Mouse (Mus musculus): ENCODE results near the gene Gdap2. TPM values are rescaled to one million over a fixed set of nuclear protein-coding genes. Genes with fewer than 3 reads are reported as not detected.

Gdap2 gene
- polyA plus RNA-seq, 1 experiment from 2014 or later, result 39.2 TPM

DNA sequence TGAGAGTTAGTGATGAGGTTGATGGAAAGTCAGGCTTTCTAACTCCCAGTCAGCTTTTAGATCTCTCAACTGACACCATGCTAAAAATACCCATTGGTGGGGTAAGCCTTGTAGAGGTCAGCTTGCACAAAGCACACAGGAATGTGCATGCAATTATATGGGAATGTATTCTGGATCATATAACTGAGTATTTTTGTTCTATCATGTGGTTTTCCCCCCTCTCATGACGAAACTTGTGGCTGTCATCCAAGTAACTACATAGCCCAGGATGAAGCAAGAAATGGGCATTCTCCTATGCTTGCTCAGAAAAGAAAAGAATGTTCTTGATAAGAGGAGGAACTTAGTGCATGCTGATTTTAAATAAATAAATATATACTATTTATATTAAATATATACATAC lies 65.3 kb downstream of the Gdap2 start:
- no peak overlapping the region for H3K4me2 ChIP-seq
- 69% methylated on average over 1 of the region's 1 CpGs for WGBS
- DNase-seq (ENCODE audit: low spot score, missing footprints), result no peak

DNA sequence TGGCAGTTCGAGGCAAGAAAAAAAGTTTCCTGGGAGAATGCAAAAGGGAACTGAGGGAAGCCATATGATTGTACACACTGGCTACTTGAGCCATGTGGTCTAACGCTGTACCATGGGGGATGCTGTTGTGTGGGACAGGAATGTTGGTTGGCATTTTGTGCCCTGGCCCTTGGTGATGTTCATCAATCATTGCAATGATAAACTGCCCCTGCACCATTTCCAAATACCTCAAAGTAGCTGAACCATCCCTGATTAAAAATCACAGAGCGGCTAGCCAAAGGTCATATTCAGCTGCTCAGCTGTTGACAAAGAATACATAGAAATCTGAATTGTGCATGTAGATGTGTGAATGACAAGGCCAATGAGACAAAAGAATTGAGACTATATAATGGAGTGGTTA lies 66.8 kb downstream of the Gdap2 start:
- no peak for DNase-seq (ENCODE audit: low spot score, missing footprints)
- H3K9ac ChIP-seq (ENCODE audit: low read length), result no peak overlapping the region

More for the DNA sequence above, 65.3 kb downstream of the Gdap2 start:
- Histone ChIP-seq H3K4me3 (ENCODE audit: low read depth, low read length) (no peak overlapping the region), H3K27ac (ENCODE audit: low read depth, low read length) (no peak overlapping the region), H3K9me3 (ENCODE audit: control insufficient read depth, low read length) (no peaks in the 10 kb centered on the region), H3K9ac (ENCODE audit: low read length) (no peak overlapping the region), H3K36me3 (ENCODE audit: control insufficient read depth, insufficient read depth, low read length) (no peaks in the 10 kb centered on the region), H3K4me1 (ENCODE audit: control insufficient read depth, insufficient read depth, low read length) (no peaks in the 10 kb centered on the region), H3K27me3 (ENCODE audit: control insufficient read depth, insufficient read depth, low read length) (no peaks in the 10 kb centered on the region)
- ATAC-seq (ENCODE audit: low FRiP score), result no peak

DNA sequence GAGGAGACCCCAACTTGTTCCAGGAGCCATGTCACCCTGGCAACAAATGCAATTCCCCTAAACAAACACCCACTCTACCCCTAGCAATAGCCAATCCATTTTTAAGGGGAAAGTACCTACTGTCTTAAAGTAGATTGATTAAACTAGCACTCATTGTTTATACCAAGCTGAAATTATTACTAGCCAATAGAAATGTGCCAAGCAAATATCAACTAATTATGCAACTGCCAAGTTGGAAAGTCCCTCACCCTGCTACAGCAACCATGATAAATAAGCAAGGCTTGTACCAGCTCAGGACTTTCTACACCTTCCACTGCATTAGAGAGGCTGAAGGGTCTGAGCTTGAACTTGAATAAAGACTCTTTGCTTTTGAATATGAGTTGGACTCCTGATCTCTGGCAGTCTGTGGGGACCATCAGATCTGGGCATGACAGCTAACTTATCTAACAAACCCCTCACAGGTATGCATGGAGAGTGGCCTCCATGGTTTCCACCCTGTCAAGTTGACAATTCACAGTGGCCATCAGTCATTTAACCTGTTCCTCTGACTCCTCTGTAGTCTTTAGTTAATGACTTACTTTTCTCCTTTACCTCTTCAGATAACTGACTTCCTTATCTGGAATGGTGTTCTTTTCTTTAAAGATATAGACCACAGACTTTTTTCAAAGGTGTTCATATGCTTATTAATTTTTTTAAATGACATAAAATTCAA lies 74.7 kb downstream of the Gdap2 start:
- Histone ChIP-seq H3K36me3 (ENCODE audit: control insufficient read depth, insufficient read depth, low read length) (no peaks in the 10 kb centered on the region), H3K9me3 (ENCODE audit: control insufficient read depth, low read length) (no peaks in the 10 kb centered on the region), H3K27me3 (ENCODE audit: control insufficient read depth, insufficient read depth, low read length) (no peaks in the 10 kb centered on the region), H3K4me2 (no peak overlapping the region), H3K9ac (ENCODE audit: low read length) (no peak overlapping the region), H3K27ac (ENCODE audit: low read depth, low read length) (no peak overlapping the region), H3K4me1 (ENCODE audit: control insufficient read depth, insufficient read depth, low read length) (no peaks in the 10 kb centered on the region), H3K4me3 (ENCODE audit: low read depth, low read length) (no peak overlapping the region)
- no peak for ATAC-seq (ENCODE audit: low FRiP score)
- DNase-seq (ENCODE audit: low spot score, missing footprints), result no peak

More for the DNA sequence above, 66.8 kb downstream of the Gdap2 start:
- Histone ChIP-seq H3K4me1 (ENCODE audit: control insufficient read depth, insufficient read depth, low read length) (no peaks in the 10 kb centered on the region), H3K9me3 (ENCODE audit: control insufficient read depth, low read length) (no peaks in the 10 kb centered on the region), H3K4me2 (no peak overlapping the region), H3K36me3 (ENCODE audit: control insufficient read depth, insufficient read depth, low read length) (no peaks in the 10 kb centered on the region), H3K4me3 (ENCODE audit: low read depth, low read length) (no peak overlapping the region), H3K27ac (ENCODE audit: low read depth, low read length) (no peak overlapping the region), H3K27me3 (ENCODE audit: control insufficient read depth, insufficient read depth, low read length) (no peaks in the 10 kb centered on the region)
- no peak for ATAC-seq (ENCODE audit: low FRiP score)
- 90% methylated on average over 3 of the region's 3 CpGs for WGBS

DNA sequence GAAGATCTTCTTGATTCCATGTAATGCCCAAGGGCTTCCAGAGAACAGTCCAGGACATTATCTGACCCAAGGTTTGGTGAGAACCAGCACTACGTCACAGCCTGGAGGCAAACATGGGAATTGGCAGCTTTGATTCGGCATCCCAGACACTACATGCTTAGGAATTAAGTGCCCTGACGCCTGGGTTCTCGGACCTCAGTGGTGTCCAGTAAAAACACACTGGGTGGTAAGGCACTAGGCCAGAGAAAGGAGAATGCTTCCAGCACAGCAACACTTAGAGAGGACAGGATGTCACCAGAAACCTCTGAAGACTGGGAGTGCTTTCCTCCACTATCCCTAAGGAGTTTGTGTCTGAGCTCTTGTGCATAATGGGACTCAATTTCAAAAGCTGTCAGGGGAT lies 80.0 kb downstream of the Gdap2 start:
- ATAC-seq (ENCODE audit: low FRiP score) (no peak), DNase-seq (ENCODE audit: low spot score, missing footprints) (no peak)
- no peak overlapping the region for H3K4me3 ChIP-seq (ENCODE audit: low read depth, low read length)
- no peaks in the 10 kb centered on the region for H3K9me3 ChIP-seq (ENCODE audit: control insufficient read depth, low read length)
- H3K27ac ChIP-seq (ENCODE audit: low read depth, low read length), result no peak overlapping the region
- H3K27me3 ChIP-seq (ENCODE audit: control insufficient read depth, insufficient read depth, low read length), result no peaks in the 10 kb centered on the region
- WGBS, result 91% methylated on average over 4 of the region's 4 CpGs
- no peak overlapping the region for H3K4me2 ChIP-seq
- no peak overlapping the region for H3K9ac ChIP-seq (ENCODE audit: low read length)
- H3K36me3 ChIP-seq (ENCODE audit: control insufficient read depth, insufficient read depth, low read length), result no peaks in the 10 kb centered on the region
- no peaks in the 10 kb centered on the region for H3K4me1 ChIP-seq (ENCODE audit: control insufficient read depth, insufficient read depth, low read length)

DNA sequence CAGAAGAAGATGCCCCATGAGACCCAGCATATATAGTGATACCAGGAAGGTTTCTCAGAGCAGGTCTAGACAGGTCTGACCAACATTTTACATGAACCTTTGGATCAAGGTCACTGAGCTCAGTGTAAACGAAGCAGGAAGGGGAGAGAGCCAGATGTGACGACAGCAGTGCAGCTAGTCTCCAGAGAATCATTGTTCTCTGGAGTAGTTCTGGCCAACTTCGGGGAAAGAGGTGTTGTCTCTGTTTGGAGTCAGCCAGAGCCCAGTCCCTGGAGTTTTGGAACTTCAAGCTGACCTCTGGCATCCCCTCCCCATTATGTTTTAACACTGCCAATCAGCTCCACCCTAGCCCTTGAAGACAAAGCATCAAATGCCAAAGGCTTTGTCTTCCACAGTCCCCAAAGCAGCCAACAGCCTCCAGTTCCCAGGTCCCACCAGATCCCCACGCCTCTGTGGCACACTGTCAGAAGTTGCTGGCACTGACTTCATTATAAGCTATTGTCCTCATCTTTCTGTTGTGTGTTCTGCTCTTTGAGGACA lies 84.2 kb downstream of the Gdap2 start:
- ATAC-seq (ENCODE audit: low FRiP score) (no peak), DNase-seq (ENCODE audit: low spot score, missing footprints) (no peak)
- Histone ChIP-seq H3K4me1 (ENCODE audit: control insufficient read depth, insufficient read depth, low read length) (no peaks in the 10 kb centered on the region), H3K4me2 (no peak overlapping the region), H3K27me3 (ENCODE audit: control insufficient read depth, insufficient read depth, low read length) (no peaks in the 10 kb centered on the region), H3K36me3 (ENCODE audit: control insufficient read depth, insufficient read depth, low read length) (no peaks in the 10 kb centered on the region), H3K4me3 (ENCODE audit: low read depth, low read length) (no peak overlapping the region), H3K9me3 (ENCODE audit: control insufficient read depth, low read length) (no peaks in the 10 kb centered on the region), H3K9ac (ENCODE audit: low read length) (no peak overlapping the region), H3K27ac (ENCODE audit: low read depth, low read length) (no peak overlapping the region)
- WGBS, result 63% methylated on average over 4 of the region's 4 CpGs

Other genes starting within 250 kb of the Gdap2 start
- 64.4 and 65.5 TPM in 2 replicates for gene Wdr3, start within 50 bp of the Gdap2 start, polyA plus RNA-seq (2014; fragmentation: Nextera tagmentation; extraction: Ambion mirVana)